Mouse (Mus musculus): ENCODE results near the gene Sdhb. TPM values are rescaled to one million over a fixed set of nuclear protein-coding genes. Genes with fewer than 3 reads are reported as not detected.

Sdhb gene
- total and polyA plus RNA-seq, 3 experiments: 1,030 to 1,344 (median 1,126) TPM

DNA sequence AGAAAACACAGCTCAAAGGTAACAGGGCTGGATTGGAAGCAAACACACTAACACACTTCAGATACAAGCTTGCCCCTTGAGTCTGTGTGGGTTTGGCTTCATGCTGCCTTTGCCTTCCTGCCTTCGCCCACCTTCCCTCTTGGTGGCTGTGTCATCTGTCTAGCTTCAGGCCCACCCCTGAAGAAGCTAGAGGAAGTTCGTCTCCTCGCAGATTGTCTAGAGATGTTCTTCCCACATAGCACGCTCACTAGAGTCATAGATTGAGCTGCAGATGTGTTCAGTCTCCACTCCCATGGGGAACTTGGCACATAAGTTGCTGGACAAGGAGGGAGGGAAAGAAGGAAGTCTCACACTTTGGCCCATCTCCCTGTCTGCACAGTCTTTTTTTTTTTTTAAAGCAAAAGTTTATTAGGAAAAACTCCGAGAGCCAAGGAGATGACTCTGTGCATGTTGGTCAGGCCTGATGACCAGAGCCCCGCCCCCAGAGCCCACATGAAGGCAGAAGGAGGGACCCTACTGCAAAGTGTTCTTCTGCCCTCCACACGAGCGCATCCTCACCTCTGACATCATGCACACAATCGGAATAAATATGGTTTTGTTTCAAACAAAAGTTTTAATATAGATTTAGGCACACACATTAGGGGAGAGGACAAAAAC lies 3.1 kb downstream of the Sdhb start:
- H3K27ac ChIP-seq: peak overlapping the region; percentile 12; the same call in 1 of the 2 replicates
- H3K4me3 ChIP-seq: no peak overlapping the region
- intact Hi-C loops (cut with DNase I): loop anchor here (1.0 to 5.0 kb wide), 3 partner anchors 67 to 173 kb away; partner anchors contain the start of genes Necap2 and Szrd1
- H3K36me3 ChIP-seq (ENCODE audit: control insufficient read depth, insufficient read depth, low read length): no peaks in the 10 kb centered on the region; the same call in 1 of the 2 replicates
- peak in 1 of 2 experiments; percentile 49 for DNase-seq
- no peak for TF ChIP-seq CTCF (IDR thresholded peaks at IDR 0.05)
- TF ChIP-seq EP300 (IDR thresholded peaks at IDR 0.05; ENCODE audit: insufficient read depth, low read depth, low read length): no peak
- no peak for TF ChIP-seq POLR2A (IDR thresholded peaks at IDR 0.05; ENCODE audit: insufficient read depth, low read depth, low read length)
- 57% methylated on average over 9 of the region's 9 CpGs for WGBS
- H3K4me1 ChIP-seq (ENCODE audit: control insufficient read depth, insufficient read depth, low read length): peaks cover 4% of the 10 kb centered on the region
- H3K9ac ChIP-seq (ENCODE audit: low read depth, low read length): no peak overlapping the region
- H3K27me3 ChIP-seq (ENCODE audit: control insufficient read depth, insufficient read depth, low read length): no peaks in the 10 kb centered on the region
- H3K79me2 ChIP-seq (replicated peaks; ENCODE audit: control insufficient read depth, insufficient read depth, low read length): no peaks in the 10 kb centered on the region

DNA sequence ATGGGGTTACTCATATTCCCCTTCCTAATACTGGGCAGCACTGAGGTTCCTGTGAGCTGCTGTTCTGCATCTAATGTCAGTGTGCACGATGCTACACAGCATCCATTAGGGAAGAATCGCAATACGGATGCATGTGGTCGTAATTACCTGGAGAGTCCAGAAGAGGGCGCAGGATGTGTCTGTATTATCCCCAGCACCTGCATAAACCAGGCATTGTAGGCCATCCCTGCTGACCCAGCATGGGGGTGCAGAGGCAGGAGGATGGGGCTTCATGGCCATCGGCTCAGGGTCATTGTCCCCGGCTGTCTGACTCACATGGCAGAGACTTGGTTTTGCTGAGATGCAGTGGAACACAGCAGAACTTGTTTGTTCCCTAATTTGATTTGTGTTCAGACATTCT lies 3.6 kb downstream of the Sdhb start:
- TF ChIP-seq EP300 (IDR thresholded peaks at IDR 0.05; ENCODE audit: insufficient read depth, low read depth, low read length) (0 out of 2 replicates have a peak, but pooled peaks have one; percentile 50), POLR2A (IDR thresholded peaks at IDR 0.05; ENCODE audit: insufficient read depth, low read depth, low read length) (no peak), CTCF (IDR thresholded peaks at IDR 0.05) (peak; percentile 97)
- peak; percentile 71 to 75 for DNase-seq
- Histone ChIP-seq H3K4me1 (ENCODE audit: control insufficient read depth, insufficient read depth, low read length) (peaks cover 4% of the 10 kb centered on the region), H3K36me3 (ENCODE audit: control insufficient read depth, insufficient read depth, low read length) (no peaks in the 10 kb centered on the region; the same call in 1 of the 2 replicates), H3K27ac (peak overlapping the region; percentile 9; the same call in 1 of the 2 replicates), H3K27me3 (ENCODE audit: control insufficient read depth, insufficient read depth, low read length) (no peaks in the 10 kb centered on the region), H3K79me2 (replicated peaks; ENCODE audit: control insufficient read depth, insufficient read depth, low read length) (no peaks in the 10 kb centered on the region), H3K9ac (ENCODE audit: low read depth, low read length) (no peak overlapping the region), H3K4me3 (no peak overlapping the region)
- WGBS: 12% methylated on average over 7 of the region's 7 CpGs
- intact Hi-C loops (cut with DNase I): loop anchor here (1.0 to 5.0 kb wide), 3 partner anchors 67 to 173 kb away; partner anchors contain the start of genes Necap2 and Szrd1

DNA sequence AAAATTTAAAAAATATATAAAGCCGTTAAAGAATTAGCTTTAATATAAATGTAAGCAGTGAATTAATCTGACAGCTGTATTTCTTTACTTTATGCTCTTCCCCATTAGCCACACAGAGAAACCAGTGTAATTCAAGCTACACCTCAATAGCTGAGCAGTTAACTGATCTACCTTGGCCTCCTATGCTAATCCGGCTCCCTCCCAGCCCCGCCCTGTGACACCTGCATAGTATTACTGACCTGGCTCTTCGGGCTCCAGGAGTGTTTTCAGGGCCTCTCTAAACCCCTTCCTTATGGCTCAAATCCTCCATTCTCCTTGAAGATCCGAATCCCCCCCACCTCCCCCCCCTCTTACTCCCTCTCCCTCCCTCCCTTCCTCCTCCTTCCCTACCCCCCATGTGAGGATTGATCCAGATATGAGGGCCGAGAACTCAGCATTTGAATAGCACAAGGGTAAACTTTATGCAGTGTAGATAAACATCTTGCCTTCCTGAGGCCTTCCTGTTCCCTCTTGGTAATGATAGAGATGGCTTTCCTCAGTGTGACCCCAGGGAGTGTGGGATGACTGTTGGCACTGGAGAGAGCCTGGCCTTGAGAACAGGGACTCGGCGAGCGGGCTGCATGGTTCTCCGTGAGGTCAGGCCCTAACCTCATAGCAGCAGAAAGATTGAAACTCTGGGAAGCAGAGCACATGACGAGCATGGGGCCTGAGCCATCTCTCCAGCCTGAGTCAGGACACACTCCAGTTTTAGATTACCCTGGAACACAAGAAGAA lies 6.6 kb downstream of the Sdhb start:
- intact Hi-C loops (cut with DNase I): no loop called here
- H3K27me3 ChIP-seq (ENCODE audit: control insufficient read depth, insufficient read depth, low read length): no peaks in the 10 kb centered on the region
- H3K4me1 ChIP-seq (ENCODE audit: control insufficient read depth, insufficient read depth, low read length): peaks cover 2% of the 10 kb centered on the region
- H3K27ac ChIP-seq: no peak overlapping the region
- no peak for DNase-seq
- no peak overlapping the region for H3K4me3 ChIP-seq
- no peaks in the 10 kb centered on the region for H3K79me2 ChIP-seq (replicated peaks; ENCODE audit: control insufficient read depth, insufficient read depth, low read length)
- TF ChIP-seq EP300 (IDR thresholded peaks at IDR 0.05; ENCODE audit: insufficient read depth, low read depth, low read length) (no peak), CTCF (IDR thresholded peaks at IDR 0.05) (no peak), POLR2A (IDR thresholded peaks at IDR 0.05; ENCODE audit: insufficient read depth, low read depth, low read length) (no peak)
- H3K9ac ChIP-seq (ENCODE audit: low read depth, low read length): no peak overlapping the region
- WGBS: 67% methylated on average over 11 of the region's 11 CpGs
- H3K36me3 ChIP-seq (ENCODE audit: control insufficient read depth, insufficient read depth, low read length): no peaks in the 10 kb centered on the region; the same call in 1 of the 2 replicates

DNA sequence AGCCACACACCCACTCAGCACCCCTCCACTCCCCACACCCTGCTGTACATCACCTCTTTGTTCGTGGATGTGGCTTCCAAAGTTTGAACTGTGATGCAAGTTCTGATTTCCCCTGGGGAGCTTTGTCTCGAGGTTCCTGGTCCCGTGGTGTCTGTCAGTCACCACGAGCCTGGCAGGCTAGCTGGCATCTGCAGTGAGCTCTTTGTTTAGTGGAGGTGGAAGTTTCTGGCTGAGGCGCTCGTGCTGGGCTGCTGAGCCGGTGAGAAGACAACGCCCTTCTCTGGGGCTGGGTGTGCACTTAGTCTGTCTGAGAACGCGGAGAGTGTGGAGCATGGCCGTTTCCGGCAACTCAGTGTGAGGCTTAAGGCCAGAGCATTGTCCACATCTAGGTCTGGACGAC lies 10.7 kb downstream of the Sdhb start:
- no peaks in the 10 kb centered on the region for H3K27me3 ChIP-seq (ENCODE audit: control insufficient read depth, insufficient read depth, low read length)
- no peaks in the 10 kb centered on the region for H3K4me1 ChIP-seq (ENCODE audit: control insufficient read depth, insufficient read depth, low read length)
- H3K4me3 ChIP-seq: no peak overlapping the region
- TF ChIP-seq EP300 (IDR thresholded peaks at IDR 0.05; ENCODE audit: insufficient read depth, low read depth, low read length): no peak
- TF ChIP-seq CTCF (IDR thresholded peaks at IDR 0.05): no peak
- TF ChIP-seq POLR2A (IDR thresholded peaks at IDR 0.05; ENCODE audit: insufficient read depth, low read depth, low read length): no peak
- no peak for DNase-seq
- 66% methylated on average over 13 of the region's 13 CpGs for WGBS
- H3K9ac ChIP-seq (ENCODE audit: low read depth, low read length): no peak overlapping the region
- intact Hi-C loops (cut with DNase I): no loop called here
- H3K79me2 ChIP-seq (replicated peaks; ENCODE audit: control insufficient read depth, insufficient read depth, low read length): no peaks in the 10 kb centered on the region
- no peak overlapping the region for H3K27ac ChIP-seq
- no peaks in the 10 kb centered on the region; the same call in 1 of the 2 replicates for H3K36me3 ChIP-seq (ENCODE audit: control insufficient read depth, insufficient read depth, low read length)

DNA sequence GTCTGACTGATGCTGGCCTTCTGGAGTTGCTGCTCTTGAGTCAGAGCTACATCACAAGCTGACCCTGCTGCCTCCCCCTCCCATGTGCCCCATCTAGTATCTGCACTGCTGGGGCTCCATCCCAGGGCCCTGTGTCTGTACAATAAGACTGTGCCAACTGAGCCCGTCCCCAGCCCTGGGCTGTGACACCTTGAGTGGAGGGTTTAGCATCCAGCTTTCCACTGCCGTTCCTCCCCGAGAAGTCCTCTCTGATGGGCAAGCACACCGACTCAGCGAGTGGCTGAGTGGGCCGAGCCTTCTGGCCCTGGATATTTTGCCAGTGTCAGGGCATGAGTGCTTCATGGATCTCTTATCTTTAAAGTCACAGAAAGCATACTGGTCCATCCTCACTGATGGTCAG lies 13.4 kb downstream of the Sdhb start:
- H3K36me3 ChIP-seq (ENCODE audit: control insufficient read depth, insufficient read depth, low read length): no peaks in the 10 kb centered on the region
- no peaks in the 10 kb centered on the region for H3K4me1 ChIP-seq (ENCODE audit: control insufficient read depth, insufficient read depth, low read length)
- TF ChIP-seq POLR2A (IDR thresholded peaks at IDR 0.05; ENCODE audit: insufficient read depth, low read depth, low read length): no peak
- no peak for TF ChIP-seq CTCF (IDR thresholded peaks at IDR 0.05)
- no peak for TF ChIP-seq EP300 (IDR thresholded peaks at IDR 0.05; ENCODE audit: insufficient read depth, low read depth, low read length)
- DNase-seq: no peak
- no peak overlapping the region for H3K9ac ChIP-seq (ENCODE audit: low read depth, low read length)
- no peaks in the 10 kb centered on the region for H3K79me2 ChIP-seq (replicated peaks; ENCODE audit: control insufficient read depth, insufficient read depth, low read length)
- no peak overlapping the region for H3K27ac ChIP-seq
- intact Hi-C loops (cut with DNase I): no loop called here
- WGBS: 92% methylated on average over 6 of the region's 6 CpGs
- no peaks in the 10 kb centered on the region for H3K27me3 ChIP-seq (ENCODE audit: control insufficient read depth, insufficient read depth, low read length)
- no peak overlapping the region for H3K4me3 ChIP-seq

Data from heart, adult 2 months (tissue).